Mouse (Mus musculus): ENCODE data around the gene Hoxb2.

The Hoxb2 gene

DNA sequence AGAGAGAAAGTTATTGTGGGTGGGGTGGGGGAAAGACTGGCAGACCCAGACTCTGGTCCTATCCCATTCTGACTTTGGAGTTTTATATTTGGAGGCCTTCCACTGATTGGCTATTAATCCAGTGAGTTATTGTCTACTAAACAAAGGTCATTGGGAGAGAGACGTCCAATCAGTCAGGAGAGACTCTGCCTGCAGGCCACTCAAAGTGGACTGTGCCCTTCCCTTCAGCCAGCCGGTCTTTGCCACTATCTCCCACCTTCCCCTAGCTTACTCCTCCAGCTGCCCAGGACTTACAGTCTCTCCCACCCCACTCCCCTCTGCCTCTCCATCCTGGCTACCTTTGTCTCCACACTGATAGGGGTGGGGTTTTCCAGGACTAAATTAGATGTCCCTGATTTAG lies 13.7 kb upstream of the Hoxb2 start:
- no peak for DNase-seq

DNA sequence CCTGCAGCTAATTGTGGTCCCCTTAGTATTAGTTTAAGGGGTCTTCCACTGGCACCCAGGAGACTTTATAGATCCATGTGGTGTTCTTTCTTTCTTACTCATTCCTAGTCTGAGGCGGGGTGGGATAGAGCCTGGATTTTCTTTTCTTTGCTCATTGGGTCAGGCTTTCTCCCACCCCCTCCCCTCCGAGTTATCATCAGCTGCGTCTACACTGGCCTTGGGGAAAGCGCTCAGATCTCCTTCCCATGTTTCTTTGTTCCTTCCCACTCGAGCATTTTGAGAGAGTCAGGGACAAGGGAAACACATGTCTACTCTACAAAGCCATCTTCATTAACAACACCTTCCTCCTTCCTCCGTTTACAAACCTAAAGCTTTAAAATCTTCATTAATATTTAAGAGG lies 13.3 kb upstream of the Hoxb2 start:
- DNase-seq: no peak

DNA sequence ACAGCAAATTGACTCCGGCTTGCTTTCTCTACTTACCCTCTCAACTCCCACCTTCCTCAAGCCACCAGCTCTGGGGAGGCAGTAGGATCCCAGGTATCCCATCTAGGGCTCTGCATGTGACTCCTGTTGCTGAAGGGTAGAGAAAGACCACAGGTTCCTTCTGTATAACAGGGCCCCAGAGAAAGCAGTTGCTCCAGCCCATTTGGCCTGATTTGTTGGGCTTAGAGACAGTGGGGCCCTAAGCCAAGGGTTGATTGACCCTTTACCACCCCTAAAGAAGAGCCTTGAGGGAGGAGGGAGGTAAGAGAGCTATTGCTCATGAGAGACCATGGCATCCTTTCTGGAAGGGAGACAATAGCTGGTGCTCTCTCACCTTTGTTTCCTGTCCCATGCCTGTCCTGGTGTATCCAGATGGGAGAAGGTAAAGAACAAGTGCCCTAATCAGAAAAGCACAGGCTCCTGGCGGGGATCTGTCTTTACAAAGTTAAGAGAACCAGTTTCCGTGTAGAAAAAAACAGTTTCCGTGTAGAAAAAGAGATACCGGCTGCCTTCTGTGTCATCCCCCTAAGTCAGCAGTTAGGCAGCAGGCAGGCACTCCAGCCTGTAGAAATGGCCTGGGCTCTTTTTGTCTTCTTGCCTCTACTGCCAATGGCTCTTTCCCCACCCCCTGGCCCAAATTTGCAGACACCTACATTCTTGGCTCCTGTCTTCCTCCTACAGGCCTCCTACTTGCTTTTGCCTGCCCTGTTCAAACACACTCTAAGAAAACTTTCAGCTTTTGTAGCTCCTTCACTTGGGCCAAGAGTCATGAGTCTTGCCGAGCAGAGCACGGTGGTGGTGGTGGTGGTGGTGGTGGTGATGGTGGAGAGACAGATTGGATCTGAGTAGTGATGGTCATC lies 11.1 kb upstream of the Hoxb2 start:
- no peak for DNase-seq

DNA sequence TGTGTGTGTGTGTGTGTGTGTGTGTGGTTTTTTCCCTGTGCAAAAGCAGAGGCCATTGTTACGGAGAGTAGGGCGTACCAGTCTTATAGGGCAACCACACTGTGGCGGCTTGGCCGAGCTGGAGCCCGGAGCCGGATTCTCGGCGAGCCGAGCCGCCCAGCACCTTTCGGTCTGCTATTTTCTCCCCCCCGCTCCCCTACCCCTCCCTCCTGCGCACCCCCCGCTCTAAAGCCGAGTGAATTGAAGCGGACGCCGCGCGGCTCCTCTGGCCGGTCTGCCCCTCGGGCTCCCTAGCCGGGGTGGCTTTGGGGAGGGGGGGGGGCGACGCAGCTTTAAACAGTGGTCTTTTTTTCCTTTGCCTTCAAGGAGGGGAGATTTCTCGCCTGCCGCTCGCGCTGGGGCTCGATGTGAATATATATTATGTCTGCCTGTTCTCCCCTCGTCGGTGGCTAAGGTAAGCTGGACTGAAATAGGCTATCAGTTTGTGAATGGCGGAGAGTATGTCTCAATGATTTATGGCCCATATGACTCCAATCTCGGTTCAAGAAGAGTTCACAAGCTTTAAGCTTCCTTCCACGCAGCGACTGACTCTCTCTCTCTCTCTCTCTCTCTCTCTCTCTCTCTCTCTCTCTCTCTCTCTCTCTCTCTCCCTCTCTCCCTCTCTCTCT lies 9.5 kb upstream of the Hoxb2 start:
- DNase-seq: no peak

DNA sequence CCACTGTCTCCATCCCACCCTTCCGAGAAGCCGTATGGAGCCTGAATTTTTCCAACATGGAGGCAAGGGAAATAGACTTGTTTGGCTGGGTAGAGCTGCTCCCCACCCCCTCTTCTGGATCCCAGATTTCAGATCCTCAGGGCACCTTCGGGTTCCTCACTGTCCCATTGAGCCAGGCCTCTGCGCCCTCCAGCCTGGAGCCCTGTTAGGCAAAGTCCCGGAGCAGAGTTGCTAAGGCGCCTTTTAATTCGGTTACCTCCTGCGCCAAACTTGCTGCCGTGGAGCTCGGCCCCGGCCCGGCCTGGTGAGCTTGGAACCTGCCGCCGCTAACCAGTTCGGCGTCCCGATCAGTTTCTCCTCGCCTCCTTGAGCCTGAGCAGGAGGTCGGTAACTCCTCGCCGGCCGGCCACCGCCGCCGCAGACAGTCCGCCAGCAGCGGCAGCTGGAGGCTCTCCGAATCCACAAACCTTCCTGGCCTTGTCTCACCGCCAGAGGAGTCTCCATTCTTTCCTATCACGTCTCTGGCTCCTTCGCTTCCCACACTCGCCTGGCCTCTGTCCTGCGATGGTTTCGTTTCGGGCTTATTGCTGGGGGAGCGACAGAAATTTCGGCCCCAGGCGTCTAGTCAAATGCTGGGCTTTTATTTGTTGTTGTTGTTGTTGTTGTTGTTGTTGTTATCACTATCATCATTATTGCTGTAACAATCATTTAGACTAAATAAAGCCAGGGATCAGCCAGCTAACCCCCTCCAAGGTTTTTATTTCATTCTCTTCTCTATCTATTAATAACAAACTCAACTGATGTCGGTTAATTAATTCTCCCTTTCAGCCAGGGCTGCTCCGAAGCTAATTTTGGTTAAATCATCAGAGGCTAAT lies 8.4 kb upstream of the Hoxb2 start:
- DNase-seq: no peak

DNA sequence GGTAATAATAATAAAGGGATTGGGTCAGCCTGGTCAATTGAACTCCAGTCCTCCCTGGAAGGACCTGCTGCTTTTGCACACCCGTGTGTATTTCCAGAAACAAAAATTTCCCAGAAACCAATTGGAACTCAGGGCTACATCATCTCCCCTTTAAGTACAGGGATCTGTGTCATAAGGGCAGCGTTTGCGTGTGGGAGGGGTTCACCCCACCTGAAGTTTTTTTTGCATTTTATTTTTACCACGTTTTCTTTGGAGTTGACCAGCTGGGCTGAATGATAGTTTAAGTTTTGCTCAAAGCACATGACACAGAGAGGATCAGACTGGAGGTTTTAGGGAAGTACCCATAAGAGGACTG lies 7.8 kb upstream of the Hoxb2 start:
- no peak for DNase-seq

DNA sequence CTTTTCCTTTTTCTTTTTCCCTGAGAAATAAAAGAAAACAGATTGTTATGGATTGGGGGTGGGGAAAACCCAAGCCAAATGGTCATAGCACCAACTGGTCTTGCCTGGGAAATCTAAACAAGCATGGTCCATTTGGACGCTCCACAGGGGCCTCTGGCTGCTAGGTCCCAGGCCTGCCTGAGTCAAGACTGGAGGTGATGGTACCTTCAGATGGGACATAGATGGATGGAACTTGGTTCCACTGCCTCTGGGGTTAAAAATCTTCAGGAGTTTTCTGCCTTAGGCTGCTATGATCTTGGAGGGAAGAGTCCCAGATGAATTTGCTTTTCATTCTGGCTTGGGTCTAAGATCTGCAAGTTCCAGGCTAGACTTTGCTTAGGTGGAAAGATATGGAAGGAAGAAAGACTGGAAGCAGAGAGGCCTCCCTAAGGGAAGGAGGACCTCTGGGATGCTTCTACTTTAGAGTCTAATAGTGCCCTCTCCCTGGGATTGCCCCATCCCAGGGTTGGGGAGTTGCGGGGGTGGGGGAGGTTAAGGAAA lies 7.0 kb upstream of the Hoxb2 start:
- no peak for DNase-seq

DNA sequence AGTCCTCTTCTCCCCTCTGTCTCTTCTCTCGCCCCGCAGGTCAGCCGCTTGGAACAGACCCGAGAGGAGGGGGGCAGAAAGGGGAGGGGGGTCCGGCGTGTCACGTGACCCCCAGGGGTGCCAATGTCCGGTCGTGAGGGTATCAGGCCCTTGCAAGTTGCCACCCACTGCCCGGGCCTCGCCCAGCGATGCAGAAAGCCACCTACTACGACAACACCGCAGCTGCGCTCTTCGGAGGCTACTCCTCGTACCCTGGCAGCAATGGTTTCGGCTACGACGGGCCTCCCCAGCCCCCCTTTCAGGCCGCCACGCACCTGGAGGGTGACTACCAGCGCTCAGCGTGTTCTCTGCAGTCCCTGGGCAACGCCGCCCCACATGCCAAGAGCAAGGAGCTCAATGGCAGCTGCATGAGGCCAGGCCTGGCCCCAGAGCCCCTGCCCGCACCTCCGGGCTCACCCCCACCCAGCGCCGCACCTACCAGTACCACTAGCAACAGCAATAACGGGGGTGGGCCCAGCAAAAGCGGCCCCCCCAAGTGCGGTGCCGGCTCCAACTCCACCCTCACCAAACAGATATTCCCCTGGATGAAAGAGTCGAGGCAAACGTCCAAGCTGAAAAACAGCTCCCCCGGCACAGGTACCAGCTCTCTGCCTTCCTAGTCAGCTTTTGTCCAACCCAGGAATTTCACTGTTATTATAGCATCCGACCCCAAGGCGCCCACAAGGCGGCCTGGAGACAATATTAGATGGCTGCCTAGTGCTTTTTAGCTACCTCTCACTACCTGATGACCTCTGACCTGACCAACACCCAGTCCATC lies 6.1 kb upstream of the Hoxb2 start:
- DNase-seq: no peak

DNA sequence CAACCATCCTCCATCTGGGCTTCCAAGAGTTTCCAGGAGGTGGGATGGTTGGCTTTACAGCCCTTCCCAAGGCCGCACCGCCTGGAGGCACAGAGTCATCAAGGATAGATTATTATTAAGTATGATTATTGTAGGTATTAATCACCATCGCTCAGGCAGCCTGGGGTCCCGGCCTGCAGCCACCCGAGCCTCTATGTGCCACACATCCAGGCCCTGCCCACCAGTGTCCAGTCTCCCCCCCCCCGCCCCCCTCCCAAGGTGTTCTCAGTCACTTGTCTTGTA lies 5.5 kb upstream of the Hoxb2 start:
- no peak for DNase-seq

DNA sequence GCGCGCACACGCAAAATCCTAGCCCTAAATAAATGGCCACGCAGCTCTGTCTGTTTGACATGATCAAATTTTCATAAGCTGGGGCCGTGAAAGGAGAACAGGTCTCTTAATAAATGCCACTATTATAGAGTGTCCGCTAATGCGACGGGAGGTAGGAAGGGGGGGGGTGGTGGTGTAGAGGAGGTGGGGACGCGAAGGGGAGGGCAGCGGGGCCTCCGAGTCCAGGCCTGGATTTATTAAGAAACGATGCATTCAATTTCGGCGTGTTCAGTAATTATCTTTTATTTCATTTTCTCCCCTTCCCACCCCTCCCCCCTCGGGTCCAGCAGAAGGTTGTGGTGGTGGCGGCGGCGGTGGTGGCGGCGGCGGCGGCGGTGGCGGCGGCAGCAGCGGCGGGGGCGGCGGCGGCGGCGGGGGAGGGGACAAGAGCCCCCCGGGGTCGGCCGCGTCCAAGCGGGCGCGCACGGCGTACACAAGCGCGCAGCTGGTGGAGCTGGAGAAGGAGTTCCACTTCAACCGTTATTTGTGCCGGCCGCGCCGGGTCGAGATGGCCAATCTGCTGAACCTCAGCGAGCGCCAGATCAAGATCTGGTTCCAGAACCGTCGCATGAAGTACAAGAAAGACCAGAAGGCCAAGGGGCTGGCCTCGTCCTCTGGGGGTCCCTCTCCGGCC lies 5.0 kb upstream of the Hoxb2 start:
- DNase-seq: no peak

DNA sequence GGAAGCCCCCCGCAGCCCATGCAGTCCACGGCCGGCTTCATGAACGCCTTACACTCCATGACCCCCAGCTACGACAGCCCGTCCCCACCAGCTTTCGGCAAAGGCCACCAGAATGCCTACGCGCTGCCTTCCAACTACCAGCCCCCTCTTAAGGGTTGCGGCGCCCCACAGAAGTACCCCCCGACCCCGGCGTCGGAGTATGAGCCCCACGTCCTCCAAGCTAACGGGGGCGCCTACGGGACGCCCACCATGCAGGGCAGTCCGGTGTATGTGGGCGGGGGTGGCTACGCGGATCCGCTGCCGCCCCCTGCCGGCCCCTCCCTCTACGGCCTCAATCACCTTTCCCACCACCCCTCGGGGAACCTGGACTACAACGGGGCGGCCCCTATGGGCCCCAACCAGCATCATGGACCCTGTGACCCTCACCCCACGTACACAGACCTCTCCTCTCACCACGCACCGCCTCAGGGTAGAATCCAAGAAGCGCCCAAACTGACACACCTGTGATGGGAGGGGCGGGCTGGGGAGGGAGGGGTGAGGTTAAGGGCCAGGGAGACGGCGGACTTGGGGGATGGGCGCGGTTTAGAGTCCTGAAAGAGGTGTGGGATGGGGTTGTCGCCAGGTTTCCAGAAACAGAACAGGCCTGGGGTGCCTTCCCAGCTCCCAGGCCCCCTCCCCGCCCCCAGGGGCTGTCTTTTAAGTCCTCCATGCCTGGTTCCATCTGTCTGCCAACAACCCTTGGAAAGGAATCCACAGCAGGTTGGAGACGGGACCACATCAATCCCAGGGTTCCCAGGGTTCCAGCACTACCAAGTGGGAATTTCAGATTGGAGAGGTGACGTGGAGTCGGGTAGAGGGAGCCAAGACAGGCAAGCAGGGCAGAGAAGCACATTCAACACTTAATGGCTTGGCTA lies 4.2 kb upstream of the Hoxb2 start:
- DNase-seq: no peak

DNA sequence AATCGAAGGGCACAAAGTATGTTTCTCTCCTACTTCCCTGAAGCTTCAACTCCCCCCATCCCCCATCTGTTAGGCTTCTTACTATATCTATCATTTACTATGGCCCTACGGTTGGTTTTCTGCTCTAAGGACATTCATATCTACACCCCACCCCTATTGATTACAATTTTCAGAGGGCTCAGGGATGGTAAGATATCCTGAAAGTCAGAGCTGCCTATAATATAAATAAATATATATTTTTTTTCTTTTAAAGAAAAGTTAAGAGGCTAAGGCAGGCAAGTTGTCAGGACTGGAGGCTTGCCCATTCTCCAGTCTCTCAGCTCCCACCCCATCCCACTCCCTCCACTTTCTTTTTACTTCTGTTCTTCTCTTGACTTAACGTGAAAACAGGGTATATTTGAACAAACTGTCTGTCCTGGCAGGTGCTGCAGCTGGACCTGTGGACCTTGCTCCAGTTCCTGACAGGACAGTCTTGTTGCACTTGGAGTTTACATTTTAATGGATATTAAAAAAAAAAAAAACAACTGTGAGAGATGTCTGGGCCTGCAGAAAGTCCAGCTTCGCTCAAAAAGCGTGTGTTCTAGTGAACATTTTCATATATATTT lies 3.3 kb upstream of the Hoxb2 start:
- DNase-seq: no peak

DNA sequence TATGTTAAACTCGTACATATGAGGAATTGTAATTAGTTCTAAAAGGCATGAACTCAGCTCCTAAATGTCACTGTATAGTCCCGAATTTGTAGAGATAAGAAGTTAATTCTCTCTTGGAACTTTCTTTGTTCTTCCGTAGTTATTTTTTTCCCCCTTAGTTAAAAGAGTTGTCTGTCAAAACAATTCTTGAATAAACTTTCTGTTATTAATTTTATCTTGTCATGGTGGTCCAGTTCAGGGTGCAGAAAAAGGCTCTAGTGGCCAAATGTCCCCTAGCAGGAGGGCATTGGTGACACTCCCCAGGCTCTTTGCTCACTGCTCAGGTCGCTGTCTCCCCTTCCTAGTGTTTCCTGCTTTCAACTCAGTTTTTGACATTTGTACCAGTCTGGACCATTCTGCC lies 2.6 kb upstream of the Hoxb2 start:
- no peak for DNase-seq

DNA sequence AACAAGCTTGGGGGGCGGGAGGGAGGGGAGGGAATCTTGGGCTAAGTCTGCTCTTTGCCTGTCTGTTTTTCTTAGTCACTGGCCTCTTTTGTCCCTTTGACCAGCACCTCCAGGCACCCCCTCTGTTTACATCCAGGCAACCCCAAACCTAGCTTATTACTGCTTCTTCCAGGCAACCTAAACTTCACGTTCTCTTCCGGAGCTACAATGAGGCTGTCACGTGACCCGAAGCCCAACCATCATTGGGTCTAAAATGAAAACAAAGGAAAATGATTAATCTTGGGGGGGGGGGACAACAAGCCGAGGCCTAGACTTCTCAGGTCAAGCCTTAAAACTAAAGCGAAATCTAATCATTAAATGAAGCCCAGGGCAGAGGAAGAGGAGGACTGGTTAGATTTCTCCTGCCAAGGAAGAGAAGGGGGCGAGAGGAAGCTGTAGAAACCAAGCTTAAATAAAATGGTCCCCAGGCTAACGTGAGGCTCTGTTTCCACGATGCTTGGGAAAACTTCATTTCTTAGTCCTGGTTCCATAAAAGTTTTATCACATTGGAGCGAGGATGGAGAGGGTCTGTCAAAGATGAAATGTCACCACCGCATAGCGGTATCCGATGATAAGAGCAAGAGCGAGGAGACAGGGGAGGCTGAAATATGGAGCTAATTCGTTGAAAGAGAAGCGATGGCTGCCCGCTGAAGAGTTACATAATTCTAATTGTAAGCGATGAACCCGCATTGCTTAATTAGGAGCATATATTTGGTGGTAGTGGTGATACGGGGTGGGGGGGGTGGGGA lies 2.0 kb upstream of the Hoxb2 start:
- DNase-seq: no peak

DNA sequence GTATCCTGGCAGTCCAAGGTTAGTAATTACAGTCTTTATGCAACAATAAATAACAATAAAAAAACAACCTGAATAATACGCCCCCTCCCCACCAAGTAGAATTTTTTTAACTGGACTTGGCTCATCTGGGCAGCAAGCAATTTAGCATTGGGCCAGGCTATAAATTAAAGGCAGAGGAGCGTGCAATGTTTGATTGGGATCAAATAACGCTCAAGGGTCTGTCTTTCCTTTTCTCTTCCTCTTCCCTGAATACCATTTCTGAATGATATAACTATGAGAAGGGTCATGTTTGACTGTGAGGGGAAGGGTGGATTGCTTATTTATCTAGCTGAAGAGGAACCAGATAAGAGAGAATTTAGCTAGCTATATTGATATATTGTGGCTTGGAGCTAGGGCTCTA lies 1.3 kb upstream of the Hoxb2 start:
- DNase-seq: no peak

DNA sequence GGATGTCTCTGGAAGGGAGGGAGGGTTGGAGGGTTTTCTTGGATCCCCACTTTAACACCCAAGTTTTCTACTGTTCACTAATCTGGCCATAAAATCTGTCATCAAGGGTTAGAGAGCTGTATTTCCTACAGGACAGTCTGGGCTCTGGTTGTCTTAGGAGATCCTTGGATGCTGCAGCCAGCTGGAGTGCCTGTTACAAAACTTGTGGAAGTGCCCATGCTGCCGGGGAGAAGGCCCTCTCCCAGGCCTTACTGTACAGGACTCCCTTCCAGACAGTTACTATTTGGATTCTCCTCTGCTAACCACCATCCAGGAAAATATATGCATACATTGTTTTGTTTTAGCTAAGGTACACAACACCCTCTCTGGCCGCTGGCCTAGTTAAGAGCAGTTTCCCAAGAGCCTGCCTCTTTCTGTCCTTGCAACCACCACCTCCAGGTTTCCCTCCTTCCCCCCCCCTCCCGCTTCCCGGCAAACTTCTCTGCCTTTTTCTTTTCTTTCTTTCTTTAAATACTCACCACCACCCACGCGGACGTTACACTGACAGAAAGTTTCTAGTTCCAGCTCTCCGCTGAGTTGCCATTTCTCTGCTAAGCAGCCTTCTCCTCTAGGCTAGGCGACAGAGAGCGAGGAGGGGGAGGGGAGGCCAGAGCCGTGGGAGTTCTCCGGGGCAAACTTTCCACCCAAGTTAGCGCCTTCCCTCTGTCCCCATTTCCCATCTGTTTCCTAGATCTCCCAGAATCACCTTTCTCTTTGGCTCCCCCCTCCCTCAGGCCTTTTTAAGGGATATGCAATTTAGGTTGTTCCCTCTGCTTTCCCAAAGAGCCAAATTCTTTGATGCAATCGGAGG lies 609 bp upstream of the Hoxb2 start:
- DNase-seq: no peak

DNA sequence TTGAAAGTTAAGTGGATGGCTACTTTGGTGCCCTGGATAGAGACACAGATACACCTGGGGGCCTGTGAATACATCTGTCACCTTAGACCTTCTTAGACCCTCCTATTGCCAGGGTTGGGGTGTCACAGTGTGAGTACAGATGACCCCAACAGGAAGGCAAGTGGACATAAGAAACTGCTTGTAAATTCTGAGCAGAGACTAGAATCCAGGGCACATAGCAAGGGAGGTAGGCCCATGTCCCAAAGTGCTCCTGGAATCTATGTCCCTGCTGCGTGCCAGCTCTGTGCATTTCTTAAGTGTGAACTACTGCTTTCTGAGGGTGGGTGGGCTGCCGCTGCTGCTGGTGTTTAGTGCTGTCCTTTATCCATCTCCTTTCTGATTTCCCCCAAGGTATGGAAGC lies 466 bp downstream of the Hoxb2 start:
- DNase-seq: no peak

DNA sequence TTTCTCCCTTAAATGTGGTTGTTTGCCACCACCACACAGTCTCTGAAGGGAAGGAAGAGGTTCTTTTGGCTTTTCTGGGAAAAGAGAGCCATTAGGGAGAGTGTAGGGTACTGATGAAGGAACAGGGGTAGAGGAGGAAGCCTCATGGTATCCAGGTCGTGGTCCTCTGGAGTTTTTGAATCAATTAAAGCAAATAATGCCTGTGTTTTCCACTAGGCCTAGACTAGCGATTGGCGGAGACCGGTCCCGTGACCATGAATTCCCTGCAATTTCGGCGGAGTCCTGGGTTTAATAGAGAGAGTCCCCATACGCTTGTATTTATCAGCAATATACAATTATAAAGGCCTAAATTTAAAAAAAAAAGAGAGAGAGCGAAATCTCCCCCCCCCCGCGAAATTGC lies 987 bp downstream of the Hoxb2 start:
- DNase-seq: no peak

DNA sequence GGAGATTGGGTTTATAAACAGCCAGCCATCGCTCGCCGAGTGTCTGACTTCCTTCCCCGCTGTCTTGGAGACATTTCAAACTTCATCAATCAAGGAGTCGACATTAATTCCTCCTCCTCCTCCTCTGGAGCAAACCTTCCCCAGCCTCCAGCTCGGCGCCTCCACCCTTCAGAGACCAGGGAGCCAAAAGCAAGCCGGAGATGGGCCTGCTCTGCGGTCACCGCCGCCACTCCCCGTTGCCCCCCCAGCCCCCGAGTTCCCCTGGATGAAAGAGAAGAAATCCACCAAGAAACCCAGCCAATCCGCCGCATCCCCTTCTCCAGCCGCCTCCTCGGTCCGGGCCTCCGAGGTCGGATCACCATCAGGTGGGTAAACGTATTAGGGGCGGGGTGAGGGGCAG lies 1.5 kb downstream of the Hoxb2 start:
- no peak for DNase-seq

Data from thymus, adult 18-20 months (tissue).